Mouse (Mus musculus) splenic B cell, adult 2 months (primary cell): ENCODE measurements around the gene Calhm5.
A peak's percentile ranks its signal among the peaks of the same experiment; 100 is the strongest.

ENCODE experiments used
- DNase-seq: peaks from one replicate; pipeline ENCODE4 v3.0.0-alpha.2; 2011; ENCODE audit warnings: low read depth, low spot score
- H3K27me3 ChIP-seq: 2 replicates; pipeline ENCODE4 v1.6.1; 2012; ENCODE audit warnings: mild to moderate bottlenecking, low read length, moderate library complexity, mixed read lengths; ENCODE audit not compliant: control insufficient read depth, poor library complexity, insufficient read depth, severe bottlenecking
- H3K36me3 ChIP-seq: 2 replicates; pipeline ENCODE4 v1.6.1; 2012; ENCODE audit warnings: mild to moderate bottlenecking, low read length, moderate library complexity, mixed read lengths; ENCODE audit not compliant: control insufficient read depth, poor library complexity, insufficient read depth, severe bottlenecking

Gene Calhm5

GRCm38 (mm10) chr10:34095147-34095546 lies 1.2 kb downstream of the Calhm5 start:
- Histone ChIP-seq H3K27me3 (no peaks in the 10 kb centered on the region), H3K36me3 (no peaks in the 10 kb centered on the region)
- DNase-seq = peak; percentile 13

GRCm38 (mm10) chr10:34091888-34092287 lies 4.4 kb downstream of the Calhm5 start:
- no peak for DNase-seq
- no peaks in the 10 kb centered on the region for H3K27me3 ChIP-seq
- H3K36me3 ChIP-seq = no peaks in the 10 kb centered on the region

GRCm38 (mm10) chr10:34090481-34090880 lies 5.8 kb downstream of the Calhm5 start:
- DNase-seq = no peak
- H3K36me3 ChIP-seq = no peaks in the 10 kb centered on the region
- no peaks in the 10 kb centered on the region for H3K27me3 ChIP-seq

GRCm38 (mm10) chr10:34089517-34089916 lies 6.8 kb downstream of the Calhm5 start:
- H3K36me3 ChIP-seq = no peaks in the 10 kb centered on the region
- DNase-seq = no peak
- H3K27me3 ChIP-seq = no peaks in the 10 kb centered on the region

- H3K27me3 ChIP-seq = no peaks in the 10 kb centered on the region
- no peak for DNase-seq
- no peaks in the 10 kb centered on the region for H3K36me3 ChIP-seq
These were observed 7.8 kb downstream of the Calhm5 start for GRCm38 (mm10) chr10:34088515-34088914.

GRCm38 (mm10) chr10:34086514-34086913 lies 9.8 kb downstream of the Calhm5 start:
- no peaks in the 10 kb centered on the region for H3K27me3 ChIP-seq
- no peak for DNase-seq
- H3K36me3 ChIP-seq = no peaks in the 10 kb centered on the region

GRCm38 (mm10) chr10:34074522-34075200 lies 21.7 kb downstream of the Calhm5 start:
- no peaks in the 10 kb centered on the region for H3K27me3 ChIP-seq
- H3K36me3 ChIP-seq = no peaks in the 10 kb centered on the region
- no peak for DNase-seq

- H3K36me3 ChIP-seq = no peaks in the 10 kb centered on the region
- no peaks in the 10 kb centered on the region for H3K27me3 ChIP-seq
- DNase-seq = no peak
These were observed 24.7 kb downstream of the Calhm5 start for GRCm38 (mm10) chr10:34071650-34072049.

- no peak for DNase-seq
- H3K36me3 ChIP-seq = no peaks in the 10 kb centered on the region
- H3K27me3 ChIP-seq = no peaks in the 10 kb centered on the region
These were observed 25.3 kb downstream of the Calhm5 start for GRCm38 (mm10) chr10:34070999-34071492.

- no peak for DNase-seq
- no peaks in the 10 kb centered on the region for H3K36me3 ChIP-seq
- H3K27me3 ChIP-seq = no peaks in the 10 kb centered on the region
These were observed 26.7 kb downstream of the Calhm5 start for GRCm38 (mm10) chr10:34069606-34070005.

GRCm38 (mm10) chr10:34066591-34066990 lies 29.7 kb downstream of the Calhm5 start:
- H3K27me3 ChIP-seq = no peaks in the 10 kb centered on the region
- H3K36me3 ChIP-seq = no peaks in the 10 kb centered on the region
- no peak for DNase-seq

GRCm38 (mm10) chr10:34053987-34054386 lies 42.3 kb downstream of the Calhm5 start:
- Histone ChIP-seq H3K36me3 (no peaks in the 10 kb centered on the region), H3K27me3 (no peaks in the 10 kb centered on the region)
- DNase-seq = no peak

- no peak for DNase-seq
- H3K36me3 ChIP-seq = no peaks in the 10 kb centered on the region
- no peaks in the 10 kb centered on the region for H3K27me3 ChIP-seq
These were observed 52.1 kb downstream of the Calhm5 start, which contains the start of gene Calhm4 for GRCm38 (mm10) chr10:34044210-34044609. Calhm4 (minus strand) TSS chr10:34044310.
